In the genomic region with DNA sequence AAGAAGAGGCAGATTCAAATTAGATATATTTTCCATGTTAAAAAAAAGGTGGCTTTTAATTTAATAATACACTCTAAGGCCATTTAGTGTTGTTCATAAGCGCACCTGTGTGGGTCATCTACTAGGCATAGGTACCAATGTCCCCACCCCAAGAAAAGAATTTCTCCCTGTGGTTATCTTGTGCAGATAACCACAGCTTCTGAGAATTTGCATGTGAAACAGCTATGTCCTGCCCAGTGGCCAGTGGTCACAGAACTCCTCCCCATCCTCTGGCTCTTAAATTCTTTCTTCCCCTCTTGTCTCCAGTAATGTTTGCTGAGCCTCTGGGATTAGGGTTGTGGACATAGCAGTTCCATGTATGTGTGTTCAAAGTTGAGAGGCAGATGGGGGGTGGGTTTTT, we compare ENCODE assay signal across 25 mouse cellular contexts. TPM values are rescaled to one million over a fixed set of nuclear protein-coding genes. Genes with fewer than 3 reads are reported as not detected.
"Had no signal": no experiment of that assay in that cellular context is flagged by ENCODE, and none has a peak within 500 bp of the region (broad histone marks: within the 10 kb centered on the region; RNA-seq: fewer than 3 reads in every experiment).

No protein-coding gene starts in this region.

- DNase-seq: cerebellum, adult 8-10 months; cerebellum, adult 9-10 months; cerebellum, adult 9-11 months; cerebellum, postnatal 10 days; cerebellum, postnatal 14 days; cerebellum, postnatal 25 days; cerebellum, postnatal 36 days; embryo, embryonic 11 days; forebrain, postnatal 0 days; gastrocnemius, adult 2 months; gastrocnemius, postnatal 10 days; gastrocnemius, postnatal 14 days; gastrocnemius, postnatal 25 days; gastrocnemius, postnatal 36 days; heart, adult 18-20 months; heart, adult 2 months had no signal

- H3K27me3 ChIP-seq: embryonic facial prominence, embryonic 12.5 days; embryonic facial prominence, embryonic 13.5 days; embryonic facial prominence, embryonic 15.5 days; forebrain, embryonic 12.5 days; forebrain, embryonic 13.5 days; forebrain, embryonic 15.5 days had no signal

- H3K4me2 ChIP-seq: embryonic facial prominence, embryonic 12.5 days; embryonic facial prominence, embryonic 13.5 days; embryonic facial prominence, embryonic 15.5 days; forebrain, embryonic 12.5 days; forebrain, embryonic 13.5 days; forebrain, embryonic 15.5 days had no signal

- H3K9me3 ChIP-seq: embryonic facial prominence, embryonic 10.5 days; embryonic facial prominence, embryonic 12.5 days; embryonic facial prominence, embryonic 13.5 days; embryonic facial prominence, embryonic 15.5 days; forebrain, embryonic 10.5 days; forebrain, embryonic 12.5 days; forebrain, embryonic 13.5 days; forebrain, embryonic 15.5 days had no signal

- H3K4me3 ChIP-seq: embryonic facial prominence, embryonic 10.5 days; embryonic facial prominence, embryonic 12.5 days; embryonic facial prominence, embryonic 13.5 days; embryonic facial prominence, embryonic 15.5 days; erythroblast, embryonic 14.5 days; forebrain, embryonic 10.5 days; forebrain, embryonic 12.5 days; forebrain, embryonic 13.5 days; forebrain, embryonic 15.5 days; gastrocnemius, adult 2 months; heart, adult 2 months had no signal

- H3K9ac ChIP-seq: embryonic facial prominence, embryonic 12.5 days; embryonic facial prominence, embryonic 13.5 days; embryonic facial prominence, embryonic 15.5 days; forebrain, embryonic 12.5 days; forebrain, embryonic 13.5 days; forebrain, embryonic 15.5 days; forebrain, postnatal 0 days had no signal

- H3K4me1 ChIP-seq: embryonic facial prominence, embryonic 10.5 days; embryonic facial prominence, embryonic 12.5 days; embryonic facial prominence, embryonic 13.5 days; embryonic facial prominence, embryonic 15.5 days; forebrain, embryonic 10.5 days; forebrain, embryonic 12.5 days; forebrain, embryonic 13.5 days; forebrain, embryonic 15.5 days had no signal

- H3K36me3 ChIP-seq: embryonic facial prominence, embryonic 10.5 days; embryonic facial prominence, embryonic 12.5 days; embryonic facial prominence, embryonic 13.5 days; embryonic facial prominence, embryonic 15.5 days; forebrain, embryonic 10.5 days; forebrain, embryonic 12.5 days; forebrain, embryonic 15.5 days had no signal

- H3K27ac ChIP-seq: embryonic facial prominence, embryonic 10.5 days; embryonic facial prominence, embryonic 12.5 days; embryonic facial prominence, embryonic 13.5 days; embryonic facial prominence, embryonic 15.5 days; forebrain, embryonic 10.5 days; forebrain, embryonic 12.5 days; forebrain, embryonic 13.5 days; forebrain, embryonic 15.5 days; gastrocnemius, adult 2 months; heart, adult 2 months had no signal

RNA-seq across cellular contexts. Expression of a gene that starts 40.0 kb away (rescaled TPM):
- polyA plus RNA-seq: erythroblast, embryonic 14.5 days had no signal
